Mouse (Mus musculus): ENCODE measurements around the gene Sclt1.

GRCm38 (mm10) chr3:41741601-41742277, 575 bp downstream of the Sclt1 start:
- TF ChIP-seq POLR2A (IDR thresholded peaks at IDR 0.05; ENCODE audit: borderline replicate concordance, extremely low read depth, low read depth, low read length), result no peak
- no peak for TF ChIP-seq CTCF (IDR thresholded peaks at IDR 0.05; ENCODE audit: insufficient read depth, low read length)

Data from lung, adult 2 months (tissue).